Mouse (Mus musculus): ENCODE measurements at regions not wholly inside any gene's neighbourhood (a gene's known extent, or its start where the extent isn't known, plus 50 kb on each side); places are given as distances from the start of the nearest gene placed in this dataset.

- Histone ChIP-seq H3K9me3 (no peaks in the 10 kb centered on the region), H3K27ac (replicated peaks) (no peak overlapping the region), H3K36me3 (no peaks in the 10 kb centered on the region), H3K4me2 (replicated peaks) (no peak overlapping the region), H3K27me3 (no peaks in the 10 kb centered on the region), H3K9ac (replicated peaks) (no peak overlapping the region), H3K4me1 (no peaks in the 10 kb centered on the region), H3K4me3 (no peak overlapping the region)
- ATAC-seq (ENCODE audit: low FRiP score, low read depth): no peak
- 52% methylated on average over 3 of the region's 3 CpGs for WGBS
Measured at GRCm38 (mm10) chr4:114331161-114331560, 75.4 kb upstream of the Trabd2b start.

DNA sequence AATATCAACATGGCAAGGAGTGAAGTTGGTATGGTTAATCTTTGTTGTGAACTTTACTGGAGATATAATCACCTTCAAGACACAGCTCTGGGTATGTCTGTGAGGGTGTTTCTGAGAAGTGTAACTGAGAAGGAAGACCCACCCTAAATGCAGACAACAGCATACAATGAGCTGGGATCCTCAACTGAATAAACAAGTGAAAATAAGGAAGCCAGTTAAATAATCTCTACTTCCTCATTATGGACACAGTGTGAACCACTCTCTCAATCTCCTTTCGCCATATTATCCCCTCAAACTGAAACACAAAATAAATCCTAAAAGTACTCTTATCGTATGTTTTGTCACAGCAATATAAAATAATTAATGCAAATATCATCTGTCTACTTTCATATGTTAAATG lies 71.7 kb upstream of the Trabd2b start:
- no peak overlapping the region for H3K4me2 ChIP-seq (replicated peaks)
- no peaks in the 10 kb centered on the region for H3K4me1 ChIP-seq
- no peak overlapping the region for H3K4me3 ChIP-seq
- 86% methylated on average over 2 of the region's 2 CpGs for WGBS
- H3K27me3 ChIP-seq: no peaks in the 10 kb centered on the region
- no peaks in the 10 kb centered on the region for H3K9me3 ChIP-seq
- ATAC-seq (ENCODE audit: low FRiP score, low read depth): no peak
- H3K36me3 ChIP-seq: no peaks in the 10 kb centered on the region
- no peak overlapping the region for H3K27ac ChIP-seq (replicated peaks)
- H3K9ac ChIP-seq (replicated peaks): no peak overlapping the region

DNA sequence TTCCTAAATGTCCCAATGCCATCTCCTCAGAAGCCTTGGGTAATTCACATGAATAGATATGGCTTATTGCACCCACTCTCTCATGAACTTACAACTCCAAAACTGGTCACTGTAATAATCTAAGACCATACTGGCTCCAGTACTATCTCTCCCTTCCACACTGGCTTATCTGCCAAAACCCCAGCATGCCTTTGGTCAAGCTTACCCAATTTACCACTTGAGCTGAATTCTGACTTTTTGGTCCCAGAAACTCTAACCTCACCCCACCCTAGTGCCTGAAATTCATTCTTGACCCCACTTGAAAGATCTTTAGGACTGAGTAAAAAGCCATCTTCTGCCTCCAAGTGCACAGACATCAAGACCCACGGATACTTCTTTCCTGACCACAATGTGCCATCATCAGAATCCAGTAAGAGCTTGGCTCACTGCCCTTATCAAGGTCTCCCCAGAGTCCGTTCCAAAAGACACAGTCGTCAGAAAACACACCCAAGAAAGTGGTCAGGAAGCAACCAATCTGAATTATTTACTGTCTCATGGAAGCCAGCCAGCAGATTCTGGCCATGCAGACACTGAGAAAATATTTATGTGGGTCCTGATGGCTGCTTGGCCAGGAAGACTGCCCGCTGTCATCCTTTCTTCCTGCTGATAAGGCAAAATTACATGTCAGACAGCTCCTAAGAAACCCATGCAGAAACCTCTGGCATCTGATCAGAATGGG lies 70.3 kb upstream of the Trabd2b start:
- Histone ChIP-seq H3K27ac (replicated peaks) (no peak overlapping the region), H3K4me1 (no peaks in the 10 kb centered on the region), H3K9ac (replicated peaks) (no peak overlapping the region), H3K4me2 (replicated peaks) (no peak overlapping the region), H3K4me3 (no peak overlapping the region), H3K9me3 (no peaks in the 10 kb centered on the region), H3K36me3 (no peaks in the 10 kb centered on the region), H3K27me3 (no peaks in the 10 kb centered on the region)
- ATAC-seq (ENCODE audit: low FRiP score, low read depth): no peak
- WGBS: 78% methylated on average over 4 of the region's 4 CpGs

- no peaks in the 10 kb centered on the region for H3K9me3 ChIP-seq
- no peak for ATAC-seq (ENCODE audit: low FRiP score, low read depth)
Measured at GRCm38 (mm10) chr4:114336747-114337090, 69.8 kb upstream of the Trabd2b start.

GRCm38 (mm10) chr4:114339793-114340192 lies 66.7 kb upstream of the Trabd2b start:
- WGBS: 70% methylated on average over 5 of the region's 5 CpGs

More at GRCm38 (mm10) chr4:114336747-114337090, 69.8 kb upstream of the Trabd2b start:
- H3K27ac ChIP-seq (replicated peaks): no peak overlapping the region
- H3K36me3 ChIP-seq: no peaks in the 10 kb centered on the region
- H3K27me3 ChIP-seq: no peaks in the 10 kb centered on the region
- no peak overlapping the region for H3K9ac ChIP-seq (replicated peaks)
- no peak overlapping the region for H3K4me2 ChIP-seq (replicated peaks)
- WGBS: 82% methylated on average over 1 of the region's 1 CpGs
- H3K4me1 ChIP-seq: no peaks in the 10 kb centered on the region
- H3K4me3 ChIP-seq: no peak overlapping the region

GRCm38 (mm10) chr4:114345154-114345553 lies 61.4 kb upstream of the Trabd2b start:
- Histone ChIP-seq H3K27me3 (no peaks in the 10 kb centered on the region), H3K9ac (replicated peaks) (no peak overlapping the region), H3K36me3 (no peaks in the 10 kb centered on the region), H3K4me3 (no peak overlapping the region), H3K4me1 (no peaks in the 10 kb centered on the region), H3K4me2 (replicated peaks) (no peak overlapping the region), H3K27ac (replicated peaks) (no peak overlapping the region), H3K9me3 (no peaks in the 10 kb centered on the region)
- no peak for ATAC-seq (ENCODE audit: low FRiP score, low read depth)
- WGBS: 56% methylated on average over 1 of the region's 1 CpGs

More at GRCm38 (mm10) chr4:114339793-114340192, 66.7 kb upstream of the Trabd2b start:
- H3K27ac ChIP-seq (replicated peaks): no peak overlapping the region
- ATAC-seq (ENCODE audit: low FRiP score, low read depth): no peak
- no peaks in the 10 kb centered on the region for H3K9me3 ChIP-seq
- no peaks in the 10 kb centered on the region for H3K36me3 ChIP-seq
- no peaks in the 10 kb centered on the region for H3K27me3 ChIP-seq
- no peaks in the 10 kb centered on the region for H3K4me1 ChIP-seq
- H3K4me2 ChIP-seq (replicated peaks): no peak overlapping the region
- no peak overlapping the region for H3K9ac ChIP-seq (replicated peaks)
- no peak overlapping the region for H3K4me3 ChIP-seq

- Histone ChIP-seq H3K9me3 (no peaks in the 10 kb centered on the region), H3K4me1 (no peaks in the 10 kb centered on the region), H3K4me2 (replicated peaks) (no peak overlapping the region), H3K9ac (replicated peaks) (no peak overlapping the region), H3K27ac (replicated peaks) (no peak overlapping the region), H3K27me3 (no peaks in the 10 kb centered on the region), H3K36me3 (no peaks in the 10 kb centered on the region), H3K4me3 (no peak overlapping the region)
- no peak for ATAC-seq (ENCODE audit: low FRiP score, low read depth)
- WGBS: 6% methylated on average over 2 of the region's 2 CpGs
Measured at GRCm38 (mm10) chr4:114346068-114346747, 60.3 kb upstream of the Trabd2b start.

GRCm38 (mm10) chr4:114346884-114347283 lies 59.6 kb upstream of the Trabd2b start:
- Histone ChIP-seq H3K27ac (replicated peaks) (no peak overlapping the region), H3K4me2 (replicated peaks) (no peak overlapping the region), H3K9ac (replicated peaks) (no peak overlapping the region), H3K27me3 (no peaks in the 10 kb centered on the region), H3K9me3 (no peaks in the 10 kb centered on the region), H3K4me1 (no peaks in the 10 kb centered on the region), H3K4me3 (no peak overlapping the region), H3K36me3 (no peaks in the 10 kb centered on the region)
- ATAC-seq (ENCODE audit: low FRiP score, low read depth): no peak
- WGBS: 70% methylated on average over 4 of the region's 4 CpGs

DNA sequence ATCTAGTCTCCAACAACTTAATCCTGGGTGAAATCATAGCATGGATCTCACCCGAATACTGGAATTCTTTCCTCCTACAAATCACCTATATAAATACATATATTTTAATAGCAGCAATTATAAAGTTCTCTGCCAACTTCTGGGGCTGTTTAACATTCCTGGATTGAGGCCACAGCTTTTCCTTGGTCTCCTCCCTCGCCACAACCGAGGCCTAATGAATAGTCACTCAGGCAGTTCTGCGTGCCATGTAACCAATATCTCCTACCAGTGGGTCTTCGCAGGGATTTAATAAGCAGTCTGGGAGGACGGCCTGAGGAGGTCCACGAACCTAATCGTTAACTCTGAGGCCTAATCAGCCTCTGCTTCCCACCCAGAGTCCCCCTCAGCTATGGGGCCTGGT lies 56.9 kb upstream of the Trabd2b start:
- no peak for ATAC-seq (ENCODE audit: low FRiP score, low read depth)
- 76% methylated on average over 8 of the region's 8 CpGs for WGBS
- H3K9me3 ChIP-seq: no peaks in the 10 kb centered on the region
- no peaks in the 10 kb centered on the region for H3K27me3 ChIP-seq
- H3K36me3 ChIP-seq: no peaks in the 10 kb centered on the region
- H3K4me2 ChIP-seq (replicated peaks): no peak overlapping the region
- H3K9ac ChIP-seq (replicated peaks): no peak overlapping the region
- no peak overlapping the region for H3K27ac ChIP-seq (replicated peaks)
- no peak overlapping the region for H3K4me3 ChIP-seq
- no peaks in the 10 kb centered on the region for H3K4me1 ChIP-seq

DNA sequence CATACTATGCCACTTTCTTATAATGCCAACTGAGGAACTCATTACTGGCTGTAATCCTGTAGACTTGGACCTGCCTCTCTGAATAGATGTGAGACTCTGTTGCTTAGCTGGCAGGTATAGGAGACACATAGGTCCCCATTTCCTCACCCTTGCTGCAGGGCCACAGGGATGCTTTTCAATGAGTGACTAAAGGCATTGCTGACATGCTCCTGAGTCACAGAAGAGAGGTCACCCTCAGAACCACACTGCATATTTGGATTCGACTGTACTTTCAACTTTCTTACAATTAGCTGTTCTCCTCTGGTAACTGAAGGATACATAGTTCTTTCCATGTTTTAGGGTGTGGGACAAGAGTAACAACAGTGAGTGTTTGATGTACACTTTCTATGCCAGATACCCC lies 55.2 kb upstream of the Trabd2b start:
- 72% methylated on average over 1 of the region's 1 CpGs for WGBS
- Histone ChIP-seq H3K36me3 (no peaks in the 10 kb centered on the region), H3K27me3 (no peaks in the 10 kb centered on the region), H3K4me2 (replicated peaks) (no peak overlapping the region), H3K27ac (replicated peaks) (no peak overlapping the region), H3K4me1 (no peaks in the 10 kb centered on the region), H3K4me3 (no peak overlapping the region), H3K9ac (replicated peaks) (no peak overlapping the region), H3K9me3 (no peaks in the 10 kb centered on the region)
- no peak for ATAC-seq (ENCODE audit: low FRiP score, low read depth)

- Histone ChIP-seq H3K9me3 (no peaks in the 10 kb centered on the region), H3K36me3 (no peaks in the 10 kb centered on the region), H3K27ac (replicated peaks) (no peak overlapping the region), H3K27me3 (no peaks in the 10 kb centered on the region), H3K4me2 (replicated peaks) (no peak overlapping the region), H3K4me3 (no peak overlapping the region), H3K4me1 (no peaks in the 10 kb centered on the region), H3K9ac (replicated peaks) (no peak overlapping the region)
- WGBS: 82% methylated on average over 2 of the region's 2 CpGs
- ATAC-seq (ENCODE audit: low FRiP score, low read depth): no peak
Measured at GRCm38 (mm10) chr4:114353058-114353457, 53.5 kb upstream of the Trabd2b start.

Data from midbrain, embryonic 12.5 days (tissue).